ENCODE assay signal across 19 mouse cellular contexts in genomic region chr12:17636590-17636989, GRCm38 (mm10). TPM values are rescaled to one million over a fixed set of nuclear protein-coding genes. Genes with fewer than 3 reads are reported as not detected.
DNase-seq lines count a peak whose midpoint lies in the region; ATAC-seq lines count a peak whose summit lies in the region.
"Had no signal": no experiment of that assay in that cellular context is flagged by ENCODE, and none has a peak within 500 bp of the region (broad histone marks: within the 10 kb centered on the region; RNA-seq: fewer than 3 reads in every experiment).

No protein-coding gene starts in this region.

- no peaks in the 10 kb centered on the region for H3K9me3 ChIP-seq in forebrain, embryonic 16.5 days (ENCODE audit: control insufficient read depth, low read length)
- no peaks in the 10 kb centered on the region for H3K9me3 ChIP-seq in forebrain, embryonic 13.5 days (replicated peaks)
- no peaks in the 10 kb centered on the region for H3K9me3 ChIP-seq in lung, embryonic 15.5 days
- H3K9me3 ChIP-seq in intestine, embryonic 15.5 days, result no peaks in the 10 kb centered on the region
- no peaks in the 10 kb centered on the region for H3K9me3 ChIP-seq in stomach, embryonic 15.5 days
- H3K9me3 ChIP-seq: neural tube, embryonic 15.5 days had no signal

- H3K4me3 ChIP-seq in forebrain, embryonic 16.5 days (replicated peaks; ENCODE audit: low read length), result no peak overlapping the region
- no peak overlapping the region for H3K4me3 ChIP-seq in forebrain, embryonic 13.5 days
- H3K4me3 ChIP-seq in lung, embryonic 15.5 days, result no peak overlapping the region
- no peak overlapping the region for H3K4me3 ChIP-seq in intestine, embryonic 15.5 days (replicated peaks)
- no peak overlapping the region for H3K4me3 ChIP-seq in stomach, embryonic 15.5 days (replicated peaks)
- H3K4me3 ChIP-seq: erythroblast, embryonic 14.5 days; midbrain, embryonic 10.5 days; neural tube, embryonic 15.5 days had no signal

- H3K27ac ChIP-seq in forebrain, embryonic 16.5 days (ENCODE audit: low read length), result no peak overlapping the region
- no peak overlapping the region for H3K27ac ChIP-seq in forebrain, embryonic 13.5 days
- peak overlapping the region; percentile 42; the same call in 1 of the 2 replicates for H3K27ac ChIP-seq in lung, embryonic 15.5 days
- H3K27ac ChIP-seq in intestine, embryonic 15.5 days, result no peak overlapping the region
- peak overlapping the region; percentile 69 for H3K27ac ChIP-seq in stomach, embryonic 15.5 days
- H3K27ac ChIP-seq: midbrain, embryonic 10.5 days; neural tube, embryonic 15.5 days had no signal

- WGBS in forebrain, embryonic 16.5 days, result 55% methylated on average over 6 of the region's 6 CpGs
- 72% methylated on average over 6 of the region's 6 CpGs for WGBS in forebrain, embryonic 13.5 days
- 57% methylated on average over 6 of the region's 6 CpGs for WGBS in lung, embryonic 15.5 days
- 66% methylated on average over 6 of the region's 6 CpGs for WGBS in intestine, embryonic 15.5 days
- 53% methylated on average over 6 of the region's 6 CpGs for WGBS in stomach, embryonic 15.5 days

- no peaks in the 10 kb centered on the region for H3K36me3 ChIP-seq in forebrain, embryonic 16.5 days (ENCODE audit: control insufficient read depth, insufficient read depth)
- H3K36me3 ChIP-seq in forebrain, embryonic 13.5 days (ENCODE audit: poor library complexity, severe bottlenecking), result no peaks in the 10 kb centered on the region
- no peaks in the 10 kb centered on the region for H3K36me3 ChIP-seq in lung, embryonic 15.5 days
- no peaks in the 10 kb centered on the region for H3K36me3 ChIP-seq in intestine, embryonic 15.5 days
- no peaks in the 10 kb centered on the region for H3K36me3 ChIP-seq in stomach, embryonic 15.5 days
- H3K36me3 ChIP-seq: midbrain, embryonic 10.5 days; neural tube, embryonic 15.5 days had no signal

- H3K4me2 ChIP-seq in forebrain, embryonic 16.5 days (ENCODE audit: low read length), result no peak overlapping the region
- H3K4me2 ChIP-seq in forebrain, embryonic 13.5 days, result no peak overlapping the region
- H3K4me2 ChIP-seq in lung, embryonic 15.5 days, result no peak overlapping the region
- H3K4me2 ChIP-seq in intestine, embryonic 15.5 days (replicated peaks), result no peak overlapping the region
- no peak overlapping the region for H3K4me2 ChIP-seq in stomach, embryonic 15.5 days
- H3K4me2 ChIP-seq: heart, embryonic 11.5 days; neural tube, embryonic 15.5 days had no signal

- no peak overlapping the region for H3K9ac ChIP-seq in forebrain, embryonic 16.5 days (replicated peaks; ENCODE audit: low read depth, low read length)
- H3K9ac ChIP-seq in forebrain, embryonic 13.5 days, result no peak overlapping the region
- no peak overlapping the region for H3K9ac ChIP-seq in lung, embryonic 15.5 days
- H3K9ac ChIP-seq in intestine, embryonic 15.5 days, result no peak overlapping the region
- H3K9ac ChIP-seq in stomach, embryonic 15.5 days, result no peak overlapping the region
- H3K9ac ChIP-seq: neural tube, embryonic 15.5 days had no signal

- DNase-seq in lung, postnatal 10 days, result no peak
- DNase-seq in frontal cortex, postnatal 10 days (ENCODE audit: low spot score in 2 of 2), result no peak
- DNase-seq in cerebellum, postnatal 4 days (ENCODE audit: low spot score in 2 of 2), result no peak
- DNase-seq: adrenal gland, postnatal 36 days; cerebellum, adult 11 months; cerebellum, adult 9-11 months; gastrocnemius, postnatal 10 days; heart, adult 11 months; kidney, adult 8-10 months had no signal

- peak; percentile 31; the same call in 1 of the 2 replicates for ATAC-seq in forebrain, embryonic 16.5 days
- ATAC-seq in forebrain, embryonic 13.5 days, result no peak
- no peak for ATAC-seq in lung, embryonic 15.5 days (ENCODE audit: borderline replicate concordance, extremely low read depth, low FRiP score, low TSS enrichment)
- ATAC-seq in intestine, embryonic 15.5 days, result peak; percentile 87
- ATAC-seq in stomach, embryonic 15.5 days (ENCODE audit: insufficient read depth, low FRiP score, low read depth), result peak; percentile 89
- ATAC-seq: hindbrain, embryonic 16.5 days had no signal

- no peaks in the 10 kb centered on the region for H3K27me3 ChIP-seq in forebrain, embryonic 16.5 days (replicated peaks; ENCODE audit: control insufficient read depth, insufficient read depth, low read length)
- no peaks in the 10 kb centered on the region for H3K27me3 ChIP-seq in forebrain, embryonic 13.5 days
- H3K27me3 ChIP-seq in lung, embryonic 15.5 days, result no peaks in the 10 kb centered on the region
- no peaks in the 10 kb centered on the region for H3K27me3 ChIP-seq in intestine, embryonic 15.5 days (replicated peaks)
- no peaks in the 10 kb centered on the region for H3K27me3 ChIP-seq in stomach, embryonic 15.5 days (replicated peaks)
- H3K27me3 ChIP-seq: neural tube, embryonic 15.5 days had no signal

- peaks cover 5% of the 10 kb centered on the region; the same call in 1 of the 2 replicates for H3K4me1 ChIP-seq in forebrain, embryonic 16.5 days (replicated peaks; ENCODE audit: control insufficient read depth, insufficient read depth, low read length)
- no peaks in the 10 kb centered on the region for H3K4me1 ChIP-seq in forebrain, embryonic 13.5 days
- 0 out of 2 replicates have a peak, but pooled peaks cover 3% of the 10 kb centered on the region for H3K4me1 ChIP-seq in lung, embryonic 15.5 days
- H3K4me1 ChIP-seq in intestine, embryonic 15.5 days (replicated peaks), result no peaks in the 10 kb centered on the region
- 0 out of 2 replicates have a peak, but pooled peaks cover 4% of the 10 kb centered on the region for H3K4me1 ChIP-seq in stomach, embryonic 15.5 days
- H3K4me1 ChIP-seq: midbrain, embryonic 10.5 days; neural tube, embryonic 15.5 days had no signal

RNA-seq across cellular contexts. Expression of gene Hpcal1, which starts 54.1 kb away (rescaled TPM):
- 34.6 and 47.1 TPM in 2 replicates for polyA plus RNA-seq in forebrain, embryonic 16.5 days (2015; fragmentation: Nextera tagmentation; extraction: Ambion mirVana)
- 31.4 and 37.0 TPM in 2 replicates for polyA plus RNA-seq in forebrain, embryonic 13.5 days (2015; fragmentation: Nextera tagmentation; extraction: Ambion mirVana)
- polyA plus RNA-seq in lung, embryonic 15.5 days (2015; fragmentation: Nextera tagmentation; extraction: Ambion mirVana), result 62.0 and 72.2 TPM in 2 replicates
- polyA plus RNA-seq in intestine, embryonic 15.5 days (2015; fragmentation: Nextera tagmentation; extraction: Ambion mirVana), result 46.7 and 53.5 TPM in 2 replicates
- 61.0 and 62.7 TPM in 2 replicates for polyA plus RNA-seq in stomach, embryonic 15.5 days (2015; fragmentation: Nextera tagmentation; extraction: Ambion mirVana)

Comparison
In these comparisons a context has a peak if more than half of its experiments do, and no peak if none do; other contexts are left out.
1. ATAC-seq: peak in forebrain, embryonic 16.5 days (single experiment), intestine, embryonic 15.5 days (single experiment) and stomach, embryonic 15.5 days (single experiment); none in forebrain, embryonic 13.5 days (single experiment) and lung, embryonic 15.5 days (single experiment).
2. H3K27ac ChIP-seq: peak in lung, embryonic 15.5 days (single experiment) and stomach, embryonic 15.5 days (single experiment); none in forebrain, embryonic 16.5 days (single experiment), forebrain, embryonic 13.5 days (single experiment) and intestine, embryonic 15.5 days (single experiment).